Mouse (Mus musculus) spleen, adult 2 months (tissue): ENCODE results near the gene Amph.

Source experiments
- CTCF ChIP-seq: fragments of 200-500 bp; IDR thresholded peaks from 2 replicates; pipeline ENCODE4 v1.5.1; 2011; ENCODE audit warnings: mild to moderate bottlenecking, inconsistent platforms; ENCODE audit not compliant: insufficient read depth, insufficient read length, insufficient replicate concordance; ENCODE audit errors: extremely low read depth
- POLR2A ChIP-seq: fragments of 200-500 bp; IDR thresholded peaks from 2 replicates; pipeline ENCODE4 v1.6.1; 2011; ENCODE audit warnings: low read depth, low read length, inconsistent platforms

- TF ChIP-seq POLR2A (no peak), CTCF (no peak)
Observed at GRCm38 (mm10) chr13:18957028-18957427, 9.0 kb downstream of the Amph start.
